In genomic region chr19:38862523-38862922, GRCm38 (mm10) we compare ENCODE assay signal across 24 mouse cellular contexts. TPM values are rescaled to one million over a fixed set of nuclear protein-coding genes. Genes with fewer than 3 reads are reported as not detected.
DNase-seq lines count a peak whose midpoint lies in the region; ATAC-seq and TF ChIP-seq lines count a peak whose summit lies in the region.
"Had no signal": no experiment of that assay in that cellular context is flagged by ENCODE, and none has a peak within 500 bp of the region (broad histone marks: within the 10 kb centered on the region; RNA-seq: fewer than 3 reads in every experiment).

No protein-coding gene starts in this region.

- ATAC-seq in G1E (ENCODE audit: extremely low read depth, insufficient number of reproducible peaks, low FRiP score, poor library complexity, severe bottlenecking) = no peak
- ATAC-seq: CD4-positive, CD25-positive, alpha-beta regulatory T cell, adult 4 months; forebrain, embryonic 13.5 days; forebrain, embryonic 15.5 days; forebrain, postnatal 0 days had no signal

- H3K4me3 ChIP-seq in G1E (ENCODE audit: low read depth, low read length) = no peak overlapping the region
- no peak overlapping the region for H3K4me3 ChIP-seq in forebrain, embryonic 10.5 days
- H3K4me3 ChIP-seq: embryonic facial prominence, embryonic 13.5 days; embryonic facial prominence, embryonic 15.5 days; erythroblast, embryonic 14.5 days; forebrain, embryonic 13.5 days; forebrain, embryonic 15.5 days had no signal

- peaks cover 6% of the 10 kb centered on the region for H3K4me1 ChIP-seq in G1E (ENCODE audit: insufficient read depth, low read depth, low read length)
- no peaks in the 10 kb centered on the region for H3K4me1 ChIP-seq in forebrain, embryonic 10.5 days
- H3K4me1 ChIP-seq: embryonic facial prominence, embryonic 13.5 days; embryonic facial prominence, embryonic 15.5 days; forebrain, embryonic 13.5 days; forebrain, embryonic 15.5 days had no signal

- WGBS in forebrain, embryonic 10.5 days = 95% methylated on average over 6 of the region's 6 CpGs

- H3K9me3 ChIP-seq in G1E (replicated peaks) = no peaks in the 10 kb centered on the region
- H3K9me3 ChIP-seq in forebrain, embryonic 10.5 days = no peaks in the 10 kb centered on the region
- H3K9me3 ChIP-seq: embryonic facial prominence, embryonic 13.5 days; embryonic facial prominence, embryonic 15.5 days; forebrain, embryonic 13.5 days; forebrain, embryonic 15.5 days had no signal

- no peak for TF ChIP-seq CTCF in G1E (IDR thresholded peaks at IDR 0.05; ENCODE audit: low read depth, low read length)

- no peaks in the 10 kb centered on the region for H3K27me3 ChIP-seq in G1E (ENCODE audit: insufficient read depth, low read length)
- H3K27me3 ChIP-seq in forebrain, embryonic 10.5 days (ENCODE audit: poor library complexity, severe bottlenecking) = no peaks in the 10 kb centered on the region
- H3K27me3 ChIP-seq: CH12.LX; embryonic facial prominence, embryonic 13.5 days; embryonic facial prominence, embryonic 15.5 days; forebrain, embryonic 13.5 days; forebrain, embryonic 15.5 days had no signal

- peaks cover 5% of the 10 kb centered on the region for H3K36me3 ChIP-seq in G1E (replicated peaks)
- no peaks in the 10 kb centered on the region for H3K36me3 ChIP-seq in forebrain, embryonic 10.5 days (replicated peaks)
- H3K36me3 ChIP-seq: embryonic facial prominence, embryonic 13.5 days; embryonic facial prominence, embryonic 15.5 days had no signal

- H3K27ac ChIP-seq in forebrain, embryonic 10.5 days = no peak overlapping the region
- H3K27ac ChIP-seq: embryonic facial prominence, embryonic 13.5 days; embryonic facial prominence, embryonic 15.5 days; forebrain, embryonic 13.5 days; forebrain, embryonic 15.5 days had no signal

- DNase-seq in 416B (ENCODE audit: low read depth) (peak; percentile 31), G1E (ENCODE audit: low spot score) (peak; percentile 2), MEL-GATA-1-ER (ENCODE audit: extremely low read depth, low read depth) (peak; percentile 28)
- no peak for DNase-seq in kidney, adult 9 months
- DNase-seq in forebrain, embryonic 10.5 days (ENCODE audit: extremely low spot score, low spot score) = no peak
- DNase-seq: adrenal gland, adult 2 months; adrenal gland, postnatal 10 days; adrenal gland, postnatal 25 days; B cell, adult 2 months; cerebellum, adult 11 months; cerebellum, adult 18-20 months; cerebellum, adult 8-10 months; cerebellum, adult 9-11 months; cerebellum, postnatal 14 days; cerebellum, postnatal 36 days; embryo, embryonic 11 days; forebrain, postnatal 0 days had no signal

RNA-seq across cellular contexts. Expression of gene Tbc1d12, which starts 26.1 kb away (rescaled TPM):
- total RNA-seq in G1E (2014; fragmentation: Nextera tagmentation) = 6.6 and 16.2 TPM in 2 replicates
- 7.8 and 7.9 TPM in 2 replicates for total RNA-seq in G1E (2017)
- polyA plus RNA-seq in G1E (2012) = 0.99 and 1.3 TPM in 2 replicates
- polyA plus RNA-seq in forebrain, embryonic 10.5 days (2016; fragmentation: Nextera tagmentation; extraction: Ambion mirVana) = 1.8 and 2.2 TPM in 2 replicates

RNA-seq across cellular contexts. Expression of gene Noc3l, which starts 43.5 kb away (rescaled TPM):
- 13.7 and 19.9 TPM in 2 replicates for total RNA-seq in G1E (2014; fragmentation: Nextera tagmentation)
- total RNA-seq in G1E (2017) = 34.6 and 41.9 TPM in 2 replicates
- 1.3 and 2.4 TPM in 2 replicates for polyA plus RNA-seq in G1E (2012)
- 11.6 and 11.9 TPM in 2 replicates for polyA plus RNA-seq in forebrain, embryonic 10.5 days (2016; fragmentation: Nextera tagmentation; extraction: Ambion mirVana)

Comparison
In these comparisons a context has a peak if more than half of its experiments do, and no peak if none do; other contexts are left out.
1. DNase-seq: peak in 416B (single experiment), G1E (single experiment) and MEL-GATA-1-ER (single experiment); none in kidney, adult 9 months (single experiment) and forebrain, embryonic 10.5 days (single experiment).